Mouse (Mus musculus): ENCODE data around the gene Abcd4.

Gene Abcd4

DNA sequence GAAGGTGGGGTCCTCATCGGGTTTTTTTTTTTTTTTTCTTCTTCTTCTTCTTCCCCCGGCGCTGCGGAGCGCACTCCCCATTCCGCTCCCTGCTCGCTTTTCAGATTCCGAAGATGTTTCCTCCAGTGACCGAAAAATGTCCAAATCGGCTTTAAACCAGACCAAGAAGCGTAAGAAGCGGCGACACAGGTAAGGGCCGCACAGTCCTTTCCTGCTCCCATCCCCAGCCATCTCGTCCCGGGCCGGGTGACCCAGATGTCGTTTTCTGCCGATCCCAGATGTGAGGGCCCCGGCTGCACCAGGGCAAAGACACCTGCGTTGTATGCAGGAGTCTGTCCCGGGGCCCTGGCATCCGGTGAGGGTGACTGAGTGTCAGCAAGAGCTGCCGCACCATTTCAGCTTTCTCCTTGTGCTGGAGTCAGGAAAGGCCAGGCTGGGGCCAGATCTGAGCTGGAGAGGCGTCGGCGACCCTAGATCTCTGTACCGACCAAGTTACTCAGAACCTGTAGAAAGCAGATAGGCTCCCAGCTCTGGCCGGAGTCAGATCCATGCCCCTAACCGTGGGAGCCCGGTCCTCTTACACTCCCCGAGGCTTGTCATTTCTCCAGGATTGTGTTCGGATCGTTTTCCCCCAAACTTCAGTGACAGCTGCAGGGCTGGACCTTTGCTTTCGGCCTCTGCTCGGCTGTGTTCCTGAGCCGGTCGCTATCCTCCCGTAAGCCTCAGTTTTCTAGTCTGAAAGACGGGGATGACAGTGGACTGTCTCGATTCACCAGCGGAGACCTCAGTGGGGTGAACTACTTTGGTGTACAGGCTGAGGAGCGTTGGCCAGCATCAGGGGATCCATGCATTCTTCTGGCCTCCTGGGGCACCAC, 45.5 kb downstream of the Abcd4 start:
- peak; percentile 59 for DNase-seq

GRCm38 (mm10) chr12:84570694-84571415, 46.4 kb downstream of the Abcd4 start:
- DNase-seq = no peak

GRCm38 (mm10) chr12:84569976-84570693, 47.1 kb downstream of the Abcd4 start:
- no peak for DNase-seq

- DNase-seq = no peak
Measured at GRCm38 (mm10) chr12:84569336-84569970, 47.8 kb downstream of the Abcd4 start, which contains the start of gene Vsx2. Gene Vsx2, plus strand, starts transcription at chr12:84569762.

DNA sequence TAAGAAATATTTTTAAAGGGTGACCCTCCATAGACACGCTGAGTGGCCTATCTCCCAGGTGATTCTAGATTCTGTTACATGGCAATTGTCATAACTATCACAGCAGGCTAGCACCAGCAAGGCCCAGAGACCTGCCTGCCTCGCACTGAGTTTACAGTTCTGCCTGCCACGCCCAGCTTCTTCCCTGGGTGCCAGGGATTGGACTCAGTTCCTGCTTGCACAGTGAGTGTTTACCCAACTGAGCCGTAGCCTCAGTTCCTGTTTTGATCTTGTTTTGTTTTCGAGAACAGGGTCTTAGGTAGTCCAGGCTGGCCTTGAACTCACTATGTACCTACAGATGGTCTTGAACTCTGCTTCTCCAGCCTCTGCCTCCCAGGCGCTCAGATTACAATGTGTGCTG, 49.6 kb downstream of the Abcd4 start:
- no peak for DNase-seq

GRCm38 (mm10) chr12:84562558-84562957, 54.7 kb downstream of the Abcd4 start:
- DNase-seq = no peak

DNA sequence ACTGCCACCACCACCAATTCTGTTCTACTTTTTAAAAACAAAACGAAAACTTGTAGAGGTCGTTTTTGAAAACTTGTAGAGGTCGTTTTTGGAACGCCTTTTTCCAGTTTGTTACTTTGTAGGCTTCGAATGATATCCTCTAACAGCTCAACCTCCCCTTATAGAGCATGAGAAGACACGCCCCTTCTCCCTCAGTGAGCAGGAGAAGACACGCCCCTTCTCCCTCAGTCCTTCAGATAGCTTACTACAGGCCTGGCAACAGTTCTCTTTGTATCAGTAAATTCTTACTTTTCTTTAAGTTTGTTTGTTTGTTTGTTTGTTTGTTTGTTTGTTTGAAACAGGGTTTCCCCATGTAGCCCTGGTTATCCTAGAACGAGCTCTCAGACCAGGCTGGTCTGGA, 62.0 kb downstream of the Abcd4 start:
- DNase-seq = no peak
